Mouse (Mus musculus) layer of hippocampus, postnatal 14 days (tissue): ENCODE data around the gene Fam107b. TPM values are rescaled to one million over a fixed set of nuclear protein-coding genes. Genes with fewer than 3 reads are reported as not detected.
A peak's percentile ranks its signal among the peaks of the same experiment; 100 is the strongest.

Source experiments
- DNase-seq, 2 experiments: peaks; one replicate each; pipeline ENCODE4 v3.0.0; 2021 to 2022; ENCODE audit warnings: low spot score in 2 of 2, mixed read lengths in 1 of 2
- long read RNA-seq, 2 experiments: library from polyadenylated mRNA; stranded (forward); transcript quantifications; one replicate each; pipeline ENCODE4 v2.0.0; 2021
- total RNA-seq, 2 experiments: library from RNA; stranded (reverse); gene quantifications; 2 replicates each; pipeline ENCODE4 v1.2.3; 2021

Fam107b gene
- 10 to 100 TPM; 24.5 to 26.5 TPM for total RNA-seq
- long read RNA-seq, experiment 1, transcript Fam107b-201 (4 exons, 3,156 nt) = major isoform, 10 of 12 reads
- long read RNA-seq, experiment 1, partial matches to known transcripts = 1 of 12 reads
- long read RNA-seq, experiment 1, other reads (novel, unspliced or antisense) = 1 of 12 reads
- long read RNA-seq, experiment 2, transcript Fam107b-201 (4 exons, 3,156 nt) = major isoform, 14 of 21 reads
- long read RNA-seq, experiment 2, partial matches to known transcripts = 6 of 21 reads
- long read RNA-seq, experiment 2, other reads (novel, unspliced or antisense) = 1 of 21 reads

GRCm38 (mm10) chr2:3570186-3570585 lies at the start of gene Fam107b:
Fam107b (plus strand) TSS chr2:3570488.
- no peak for DNase-seq

GRCm38 (mm10) chr2:3522558-3522957 lies 47.7 kb upstream of the Fam107b start:
- DNase-seq = no peak

- DNase-seq = no peak
Observed at GRCm38 (mm10) chr2:3526288-3526687, 44.0 kb upstream of the Fam107b start.

GRCm38 (mm10) chr2:3541307-3542079 lies 28.8 kb upstream of the Fam107b start:
- no peak for DNase-seq

- DNase-seq = no peak
Observed at GRCm38 (mm10) chr2:3546055-3546454, 24.2 kb upstream of the Fam107b start.

GRCm38 (mm10) chr2:3546588-3546987 lies 23.7 kb upstream of the Fam107b start:
- DNase-seq = peak; percentile 31 to 65

- DNase-seq = no peak
Observed at GRCm38 (mm10) chr2:3570606-3571005, 318 bp downstream of the Fam107b start.

GRCm38 (mm10) chr2:3573883-3574282 lies 3.6 kb downstream of the Fam107b start:
- DNase-seq = no peak

- DNase-seq = peak in 1 of 2 experiments; percentile 26
Observed at GRCm38 (mm10) chr2:3575140-3575539, 4.9 kb downstream of the Fam107b start.

GRCm38 (mm10) chr2:3576346-3576745 lies 6.1 kb downstream of the Fam107b start:
- no peak for DNase-seq

- DNase-seq = no peak
Observed at GRCm38 (mm10) chr2:3577216-3577615, 6.9 kb downstream of the Fam107b start.

- DNase-seq = no peak
Observed at GRCm38 (mm10) chr2:3578180-3578902, 8.1 kb downstream of the Fam107b start.

GRCm38 (mm10) chr2:3579316-3579902 lies 9.1 kb downstream of the Fam107b start:
- no peak for DNase-seq

- DNase-seq = no peak
Observed at GRCm38 (mm10) chr2:3582830-3583229, 12.5 kb downstream of the Fam107b start.

- peak in 1 of 2 experiments; percentile 20 for DNase-seq
Observed at GRCm38 (mm10) chr2:3585231-3585783, 15.0 kb downstream of the Fam107b start.

GRCm38 (mm10) chr2:3590086-3590915 lies 20.0 kb downstream of the Fam107b start:
- no peak for DNase-seq

GRCm38 (mm10) chr2:3590916-3591197 lies 20.6 kb downstream of the Fam107b start:
- no peak for DNase-seq

GRCm38 (mm10) chr2:3594663-3595318 lies 24.5 kb downstream of the Fam107b start:
- DNase-seq = no peak

- no peak for DNase-seq
Observed at GRCm38 (mm10) chr2:3600421-3600820, 30.1 kb downstream of the Fam107b start.

- DNase-seq = no peak
Observed at GRCm38 (mm10) chr2:3602599-3602998, 32.3 kb downstream of the Fam107b start.
